Mouse (Mus musculus) heart, postnatal 0 days (tissue): ENCODE data around the gene Zfp148.
"Not testable (repeated sequence)": the region's sequence is repeated elsewhere in the genome, so short reads cannot be mapped to it uniquely, and the experiment has no call there.

ENCODE experiments used
- CTCF ChIP-seq: IDR thresholded peaks from 2 replicates; pipeline ENCODE4 v1.5.1; 2016; ENCODE audit warnings: antibody characterized with exemption, control low read depth, low read depth
- EP300 ChIP-seq: IDR thresholded peaks from 2 replicates; pipeline ENCODE4 v1.6.1; 2016; ENCODE audit warnings: antibody characterized with exemption, low read depth

GRCm38 (mm10) chr16:33509231-33509630, 128.6 kb downstream of the Zfp148 start:
- TF ChIP-seq CTCF, EP300: not testable (repeated sequence)
